Mouse (Mus musculus): Measurements from ENCODE around the gene Tmem107.

DNA sequence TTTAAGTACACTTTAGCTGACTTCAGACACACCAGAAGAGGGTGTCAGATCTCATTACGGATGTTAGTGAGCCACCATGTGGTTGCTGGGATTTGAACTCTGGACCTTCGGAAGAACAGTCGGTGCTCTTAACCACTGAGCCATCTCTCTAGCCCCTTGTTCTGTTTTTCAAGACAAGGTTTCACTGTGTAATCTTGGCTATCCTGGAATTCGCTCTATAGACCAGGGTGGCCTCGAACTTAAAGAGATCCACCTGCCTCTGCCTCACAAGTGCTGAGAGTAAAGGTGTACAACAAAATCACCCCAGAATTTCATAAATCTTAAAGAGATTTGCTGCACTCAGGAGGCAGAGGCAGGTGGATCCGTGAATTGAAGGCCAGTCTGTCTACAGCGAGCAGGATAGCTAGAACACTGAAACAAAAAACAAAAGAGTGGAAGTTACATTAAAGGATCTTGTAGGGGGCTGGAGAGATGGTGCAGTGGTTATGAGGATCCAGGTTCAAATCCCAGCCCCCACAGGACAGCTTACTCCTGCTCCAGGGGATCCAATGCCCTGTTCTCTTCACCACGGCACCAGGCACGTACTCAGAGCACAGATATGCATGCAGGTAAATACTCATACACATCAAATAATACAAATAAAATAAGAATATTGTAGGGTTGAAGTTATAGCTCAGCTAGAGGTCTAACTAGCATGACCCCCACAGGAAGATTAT is 5.3 kb downstream of the Tmem107 start:
- TF ChIP-seq CTCF (IDR thresholded peaks at IDR 0.05; ENCODE audit: extremely low read depth, insufficient read depth, insufficient read length, insufficient replicate concordance) (no peak), POLR2A (IDR thresholded peaks at IDR 0.05; ENCODE audit: low read depth, low read length) (no peak)

Measured in spleen, adult 2 months (tissue).